Comparison of ENCODE assay signal across 15 mouse cellular contexts in genomic region chr17:62737404-62737803, GRCm38 (mm10).
DNase-seq lines count a peak whose midpoint lies in the region; ATAC-seq and TF ChIP-seq lines count a peak whose summit lies in the region.
"Had no signal": no experiment of that assay in that cellular context is flagged by ENCODE, and none has a peak within 500 bp of the region (broad histone marks: within the 10 kb centered on the region; RNA-seq: fewer than 3 reads in every experiment).

No protein-coding gene starts in this region.

- TF ChIP-seq CTCF in lung, postnatal 0 days (IDR thresholded peaks at IDR 0.05) = no peak

- ATAC-seq in cerebellum, adult (ENCODE audit: insufficient number of reproducible peaks, low FRiP score, low TSS enrichment) = peak; percentile 78; the same call in 1 of the 2 replicates
- peak; percentile 62; the same call in 1 of the 2 replicates for ATAC-seq in hindbrain, embryonic 14.5 days (ENCODE audit: low FRiP score)
- ATAC-seq in lung, postnatal 0 days = peak; percentile 62; the same call in 1 of the 2 replicates
- peak; percentile 78; the same call in 1 of the 2 replicates for ATAC-seq in monocyte, adult 5-6 weeks (replicated peaks; ENCODE audit: insufficient number of reproducible peaks, low FRiP score, low TSS enrichment, poor library complexity, severe bottlenecking)
- ATAC-seq: Patski had no signal

- H3K4me2 ChIP-seq in hindbrain, embryonic 14.5 days (replicated peaks) = no peak overlapping the region
- H3K4me2 ChIP-seq in lung, postnatal 0 days (replicated peaks; ENCODE audit: low read depth, low read length) = no peak overlapping the region

- H3K9ac ChIP-seq in hindbrain, embryonic 14.5 days = no peak overlapping the region
- no peak overlapping the region for H3K9ac ChIP-seq in lung, postnatal 0 days (replicated peaks; ENCODE audit: low read depth)

- no peak for DNase-seq in cerebellum, postnatal 14 days
- DNase-seq in hindbrain, embryonic 14.5 days (ENCODE audit: low spot score) = no peak
- DNase-seq in hindbrain, embryonic 10.5 days (ENCODE audit: low spot score) = no peak
- DNase-seq in lung, postnatal 0 days (ENCODE audit: low spot score) = no peak
- DNase-seq in lung, postnatal 10 days = no peak
- no peak for DNase-seq in ovary, postnatal 36 days (ENCODE audit: low spot score)
- DNase-seq: cerebellum, adult 11-12 months; heart, adult 18-20 months; kidney, postnatal 25 days; lung, postnatal 14 days had no signal

- no peaks in the 10 kb centered on the region for H3K27me3 ChIP-seq in hindbrain, embryonic 14.5 days (ENCODE audit: control insufficient read depth, insufficient read depth, low read length)
- H3K27me3 ChIP-seq in hindbrain, embryonic 10.5 days (ENCODE audit: insufficient read depth, poor library complexity, severe bottlenecking) = no peaks in the 10 kb centered on the region
- H3K27me3 ChIP-seq in lung, postnatal 0 days (replicated peaks; ENCODE audit: insufficient read depth, low read length) = no peaks in the 10 kb centered on the region
- H3K27me3 ChIP-seq: CH12.LX, Patski had no signal

- no peak overlapping the region for H3K27ac ChIP-seq in hindbrain, embryonic 14.5 days
- H3K27ac ChIP-seq in hindbrain, embryonic 10.5 days = no peak overlapping the region
- no peak overlapping the region for H3K27ac ChIP-seq in lung, postnatal 0 days (ENCODE audit: low read length)
- H3K27ac ChIP-seq: midbrain, embryonic 10.5 days had no signal

- H3K4me3 ChIP-seq in hindbrain, embryonic 14.5 days (replicated peaks; ENCODE audit: low read length) = no peak overlapping the region
- H3K4me3 ChIP-seq in hindbrain, embryonic 10.5 days = no peak overlapping the region
- no peak overlapping the region for H3K4me3 ChIP-seq in lung, postnatal 0 days (ENCODE audit: low read depth, low read length)
- H3K4me3 ChIP-seq: midbrain, embryonic 10.5 days had no signal

- TF ChIP-seq EP300 in lung, postnatal 0 days (IDR thresholded peaks at IDR 0.05) = no peak

- H3K36me3 ChIP-seq in hindbrain, embryonic 14.5 days (replicated peaks; ENCODE audit: control insufficient read depth, insufficient read depth) = no peaks in the 10 kb centered on the region
- H3K36me3 ChIP-seq in hindbrain, embryonic 10.5 days = 0 out of 2 replicates have a peak, but pooled peaks cover 2% of the 10 kb centered on the region
- no peaks in the 10 kb centered on the region for H3K36me3 ChIP-seq in lung, postnatal 0 days (ENCODE audit: insufficient read depth, low read length)
- H3K36me3 ChIP-seq: midbrain, embryonic 10.5 days had no signal

- 85% methylated on average over 6 of the region's 6 CpGs for WGBS in hindbrain, embryonic 14.5 days
- WGBS in hindbrain, embryonic 10.5 days = 76% methylated on average over 6 of the region's 6 CpGs
- 87% methylated on average over 6 of the region's 6 CpGs for WGBS in lung, postnatal 0 days

- peaks cover 5% of the 10 kb centered on the region; the same call in 1 of the 2 replicates for H3K9me3 ChIP-seq in hindbrain, embryonic 14.5 days (ENCODE audit: control insufficient read depth, low read length)
- H3K9me3 ChIP-seq in hindbrain, embryonic 10.5 days = no peaks in the 10 kb centered on the region
- H3K9me3 ChIP-seq in lung, postnatal 0 days (ENCODE audit: low read length) = no peaks in the 10 kb centered on the region
- H3K9me3 ChIP-seq: midbrain, embryonic 10.5 days had no signal

- peaks cover 27% of the 10 kb centered on the region for H3K4me1 ChIP-seq in hindbrain, embryonic 14.5 days (replicated peaks; ENCODE audit: control insufficient read depth, insufficient read depth, low read length)
- peaks cover 61% of the 10 kb centered on the region for H3K4me1 ChIP-seq in hindbrain, embryonic 10.5 days (replicated peaks)
- H3K4me1 ChIP-seq in lung, postnatal 0 days (ENCODE audit: insufficient read depth, low read depth, low read length) = no peaks in the 10 kb centered on the region
